Mouse (Mus musculus) E14TG2a.4 (cell line): ENCODE data around the gene Ganc.

Experiments
- H3K27me3 ChIP-seq: 2 replicates; pipeline ENCODE4 v1.6.1; 2014; ENCODE audit warnings: low read length, control low read depth; ENCODE audit not compliant: insufficient read depth
- H3K36me3 ChIP-seq: 2 replicates; pipeline ENCODE4 v1.6.1; 2014; ENCODE audit warnings: low read length, control low read depth; ENCODE audit not compliant: insufficient read depth
- H3K4me1 ChIP-seq: replicated peaks from 2 replicates; pipeline ENCODE4 v1.6.1; 2014; ENCODE audit warnings: low read depth, low read length, control low read depth
- H3K4me3 ChIP-seq: replicated peaks from 2 replicates; pipeline ENCODE4 v1.5.1; 2014; ENCODE audit warnings: mild to moderate bottlenecking, low read length
- H3K9me3 ChIP-seq: 2 replicates; pipeline ENCODE4 v1.6.1; 2014; ENCODE audit warnings: low read length, control low read depth
- CTCF ChIP-seq: conservative IDR thresholded peaks from 2 replicates; pipeline ENCODE4 v1.5.1; 2014; ENCODE audit warnings: low read length
- NANOG ChIP-seq: IDR thresholded peaks from 2 replicates; pipeline ENCODE4 v1.6.1; 2014; ENCODE audit warnings: borderline replicate concordance, low read length, mixed read lengths
- POU5F1 ChIP-seq: IDR thresholded peaks from 2 replicates; pipeline ENCODE4 v1.6.1; 2014; ENCODE audit warnings: low read length, borderline replicate concordance

Gene Ganc

DNA sequence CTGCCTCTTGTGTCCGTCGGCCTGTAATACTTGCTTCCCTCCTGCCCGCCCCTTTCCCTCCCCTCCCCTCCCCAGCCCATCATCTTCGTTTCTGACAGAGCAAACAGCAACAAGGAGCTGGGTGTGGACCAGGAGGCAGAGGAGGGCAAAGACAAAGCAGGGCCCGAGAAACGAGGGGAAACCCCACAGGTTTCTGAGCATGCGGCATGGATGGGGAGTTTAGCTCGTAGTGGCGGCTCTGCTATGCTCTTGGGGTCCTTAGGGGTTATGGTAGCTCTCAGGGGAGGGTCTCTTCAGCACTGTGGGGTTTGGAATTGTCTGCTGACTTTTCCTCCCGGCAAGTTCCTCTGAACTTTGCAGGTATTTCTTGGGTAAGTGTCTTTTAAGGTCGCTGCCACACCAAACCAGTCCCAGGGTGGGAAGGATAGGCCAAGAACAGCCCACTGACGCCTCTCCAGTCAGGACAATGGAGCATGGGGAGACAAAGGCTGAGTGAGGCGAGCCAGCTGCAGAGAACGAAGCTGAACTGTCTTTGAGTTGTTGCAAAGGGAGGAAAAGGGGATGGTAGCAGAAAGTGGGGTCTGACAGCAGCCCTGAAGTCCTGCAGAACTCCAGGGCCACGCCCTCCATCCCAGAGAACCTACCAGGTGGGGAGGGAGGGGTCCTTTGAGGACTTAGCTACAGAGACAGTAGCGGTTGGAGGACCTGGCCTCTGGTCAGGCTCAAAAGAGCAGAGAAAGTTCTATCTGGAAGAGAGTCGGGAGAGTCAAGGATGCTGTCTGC lies 97.6 kb downstream of the Ganc start:
- no peaks in the 10 kb centered on the region for H3K9me3 ChIP-seq
- H3K27me3 ChIP-seq: no peaks in the 10 kb centered on the region
- peaks cover 63% of the 10 kb centered on the region for H3K4me1 ChIP-seq
- 0 out of 2 replicates have a peak overlapping the region, but pooled peaks have one; percentile 7 for H3K4me3 ChIP-seq
- TF ChIP-seq POU5F1: no peak
- no peak for TF ChIP-seq CTCF
- no peak for TF ChIP-seq NANOG
- peaks cover 73% of the 10 kb centered on the region for H3K36me3 ChIP-seq

DNA sequence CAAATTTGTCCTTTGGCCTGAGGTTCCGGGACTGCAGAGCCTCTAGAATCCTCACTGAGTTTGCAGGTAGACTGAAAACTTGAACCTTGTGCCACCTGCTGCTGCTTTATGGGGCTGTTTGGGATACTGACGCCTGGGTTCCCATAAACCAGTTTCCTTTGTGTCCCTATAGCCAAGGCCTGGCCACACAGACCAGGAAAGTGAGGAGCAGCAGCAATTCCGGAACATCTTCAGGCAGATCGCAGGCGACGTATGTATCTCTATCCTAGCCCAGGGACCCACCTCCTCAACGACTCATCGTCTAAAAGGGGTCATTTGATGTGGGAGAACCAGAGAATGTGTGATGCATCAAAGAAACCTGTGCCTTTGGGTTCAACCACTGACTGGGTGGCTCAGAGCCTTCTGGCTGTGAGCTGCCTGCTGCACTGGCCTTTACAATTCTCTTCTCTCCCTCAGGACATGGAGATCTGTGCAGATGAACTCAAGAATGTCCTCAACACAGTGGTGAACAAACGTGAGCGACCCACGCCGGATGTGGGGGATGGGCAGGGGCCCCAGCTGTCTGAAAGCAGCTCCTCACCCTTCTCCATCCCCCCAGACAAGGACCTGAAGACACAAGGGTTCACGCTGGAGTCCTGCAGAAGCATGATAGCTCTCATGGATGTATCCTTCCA lies 98.4 kb downstream of the Ganc start:
- peaks cover 67% of the 10 kb centered on the region for H3K4me1 ChIP-seq
- no peaks in the 10 kb centered on the region for H3K27me3 ChIP-seq
- no peak overlapping the region for H3K4me3 ChIP-seq
- no peaks in the 10 kb centered on the region for H3K9me3 ChIP-seq
- H3K36me3 ChIP-seq: peaks cover 72% of the 10 kb centered on the region
- TF ChIP-seq POU5F1 (no peak), CTCF (no peak), NANOG (no peak)

GRCm38 (mm10) chr2:120502605-120502990 lies 98.9 kb downstream of the Ganc start:
- TF ChIP-seq POU5F1: no peak
- H3K9me3 ChIP-seq: no peaks in the 10 kb centered on the region
- peaks cover 71% of the 10 kb centered on the region for H3K4me1 ChIP-seq
- H3K36me3 ChIP-seq: peaks cover 72% of the 10 kb centered on the region
- no peaks in the 10 kb centered on the region for H3K27me3 ChIP-seq
- no peak overlapping the region for H3K4me3 ChIP-seq

DNA sequence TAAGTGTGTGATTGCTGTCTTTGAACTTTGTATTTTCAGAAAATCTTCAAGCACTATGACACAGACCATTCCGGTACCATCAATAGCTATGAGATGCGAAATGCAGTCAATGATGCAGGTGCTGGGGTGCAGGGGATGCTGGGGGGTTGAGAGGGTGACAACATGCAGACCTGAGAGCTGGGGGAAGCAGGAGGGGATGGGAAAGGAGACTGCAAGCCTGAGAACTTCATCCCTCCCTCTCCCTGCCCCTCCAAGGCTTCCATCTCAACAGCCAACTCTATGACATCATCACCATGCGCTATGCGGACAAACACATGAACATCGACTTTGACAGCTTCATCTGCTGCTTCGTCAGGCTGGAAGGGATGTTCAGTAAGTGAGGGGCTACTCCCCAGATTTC lies 99.4 kb downstream of the Ganc start:
- Histone ChIP-seq H3K36me3 (peaks cover 70% of the 10 kb centered on the region), H3K9me3 (no peaks in the 10 kb centered on the region), H3K27me3 (no peaks in the 10 kb centered on the region), H3K4me3 (no peak overlapping the region), H3K4me1 (peaks cover 73% of the 10 kb centered on the region)
- TF ChIP-seq POU5F1 (no peak), CTCF (no peak), NANOG (no peak)

DNA sequence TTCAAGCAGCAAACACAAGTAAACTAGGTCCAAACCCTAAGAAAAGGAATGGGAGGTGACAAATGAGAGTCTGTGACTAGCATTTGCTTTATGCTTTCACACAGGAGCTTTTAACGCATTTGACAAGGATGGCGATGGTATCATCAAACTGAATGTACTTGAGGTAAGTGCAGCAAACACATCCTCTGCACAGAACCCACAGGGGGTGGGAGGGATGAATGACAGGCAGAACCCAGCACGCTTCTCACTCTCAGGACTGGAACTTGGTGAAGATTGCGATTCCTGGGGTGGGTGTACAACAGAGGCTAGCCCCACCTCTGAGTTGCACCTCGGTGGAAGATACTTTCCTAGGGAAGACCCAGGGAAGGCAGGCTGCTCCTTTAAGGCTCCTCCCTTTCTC lies 100.3 kb downstream of the Ganc start:
- no peaks in the 10 kb centered on the region for H3K27me3 ChIP-seq
- H3K4me1 ChIP-seq: peaks cover 82% of the 10 kb centered on the region
- no peak for TF ChIP-seq NANOG
- H3K36me3 ChIP-seq: peaks cover 73% of the 10 kb centered on the region
- H3K9me3 ChIP-seq: no peaks in the 10 kb centered on the region
- no peak overlapping the region for H3K4me3 ChIP-seq
